Mouse (Mus musculus) olfactory bulb, adult 2 months (tissue): Measurements from ENCODE around the gene Rbm47.

ENCODE experiments used
- CTCF ChIP-seq: fragments of 200-500 bp; IDR thresholded peaks from 2 replicates; pipeline ENCODE4 v1.5.1; 2012; ENCODE audit warnings: low read depth, mild to moderate bottlenecking, low read length, moderate library complexity; ENCODE audit not compliant: insufficient read depth
- POLR2A ChIP-seq: fragments of 200-500 bp; IDR thresholded peaks from 2 replicates; pipeline ENCODE4 v1.6.1; 2012; ENCODE audit warnings: mild to moderate bottlenecking, low read depth, low read length, moderate library complexity; ENCODE audit not compliant: insufficient read depth

DNA sequence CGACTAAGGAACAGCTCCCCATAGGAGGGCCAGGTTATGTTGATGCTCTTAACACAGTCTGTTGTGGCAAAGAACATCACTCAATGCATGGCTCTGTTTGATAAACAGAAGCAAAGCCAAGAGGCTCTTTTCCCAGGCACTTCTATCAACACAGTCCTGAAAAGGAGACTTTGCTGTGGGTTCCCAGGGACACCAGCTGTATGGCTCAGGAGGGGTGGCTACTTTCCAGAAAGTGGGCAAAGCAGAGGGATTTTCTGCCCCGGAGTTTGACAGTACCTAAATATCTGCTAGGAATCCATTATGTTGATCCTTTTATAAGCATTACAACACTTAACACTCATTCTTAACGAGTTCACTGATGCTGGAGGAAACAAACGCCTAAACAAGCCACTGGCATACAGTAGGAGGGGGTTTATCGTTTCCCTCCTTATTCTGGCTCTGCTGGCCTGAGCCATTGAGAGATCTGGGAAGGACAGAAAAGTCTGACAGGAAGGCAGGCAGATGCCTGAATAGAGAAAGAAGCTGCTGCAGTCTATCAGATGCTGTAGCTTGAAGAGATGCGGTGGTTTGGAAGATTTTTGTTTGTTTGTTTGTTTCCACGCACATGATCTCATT is 136.4 kb downstream of the Rbm47 start:
- no peak for TF ChIP-seq CTCF
- no peak for TF ChIP-seq POLR2A
